ENCODE assay signal across 24 mouse cellular contexts in genomic region chr11:85194206-85194605, GRCm38 (mm10). TPM values are rescaled to one million over a fixed set of nuclear protein-coding genes. Genes with fewer than 3 reads are reported as not detected.
DNase-seq lines count a peak whose midpoint lies in the region; ATAC-seq and TF ChIP-seq lines count a peak whose summit lies in the region.
"Had no signal": no experiment of that assay in that cellular context is flagged by ENCODE, and none has a peak within 500 bp of the region (broad histone marks: within the 10 kb centered on the region; RNA-seq: fewer than 3 reads in every experiment).

No protein-coding gene starts in this region.

- no peak overlapping the region for H3K9ac ChIP-seq in midbrain, embryonic 11.5 days (ENCODE audit: low read length)
- H3K9ac ChIP-seq in midbrain, embryonic 15.5 days = no peak overlapping the region

- peak; percentile 63 for DNase-seq in heart, adult 11 months
- no peak for DNase-seq in heart, adult 8-10 months (ENCODE audit: low spot score)
- DNase-seq in midbrain, embryonic 11.5 days (ENCODE audit: low spot score, missing footprints) = peak; percentile 75
- no peak for DNase-seq in testis, postnatal 10 days (ENCODE audit: low spot score)
- DNase-seq: adrenal gland, adult 2 months; adrenal gland, adult 8-10 months; adrenal gland, postnatal 10 days; adrenal gland, postnatal 14 days; adrenal gland, postnatal 25 days; adrenal gland, postnatal 36 days; B cell, adult 2 months; cerebellum, adult 11 months; cerebellum, adult 11-12 months; cerebellum, adult 18-20 months had no signal

- 93% methylated on average over 11 of the region's 11 CpGs for WGBS in midbrain, embryonic 11.5 days
- WGBS in midbrain, embryonic 15.5 days = 98% methylated on average over 11 of the region's 11 CpGs

- no peak overlapping the region for H3K4me2 ChIP-seq in midbrain, embryonic 11.5 days
- H3K4me2 ChIP-seq in midbrain, embryonic 15.5 days = no peak overlapping the region

- peak; percentile 60; the same call in 1 of the 2 replicates for TF ChIP-seq POLR2A in testis, adult 2 months (IDR thresholded peaks at IDR 0.05; ENCODE audit: control insufficient read depth, low read depth, low read length)

- no peaks in the 10 kb centered on the region for H3K9me3 ChIP-seq in midbrain, embryonic 11.5 days (ENCODE audit: control insufficient read depth, low read length)
- no peaks in the 10 kb centered on the region for H3K9me3 ChIP-seq in midbrain, embryonic 15.5 days
- H3K9me3 ChIP-seq: G1E had no signal

- H3K36me3 ChIP-seq in midbrain, embryonic 11.5 days (ENCODE audit: control insufficient read depth, insufficient read depth, low read length) = peaks cover 30% of the 10 kb centered on the region
- peaks cover 63% of the 10 kb centered on the region for H3K36me3 ChIP-seq in midbrain, embryonic 15.5 days (replicated peaks)
- peaks cover 6% of the 10 kb centered on the region for H3K36me3 ChIP-seq in testis, adult 2 months (ENCODE audit: control insufficient read depth, insufficient read depth, low read length)

- no peaks in the 10 kb centered on the region for H3K4me1 ChIP-seq in midbrain, embryonic 11.5 days (ENCODE audit: control insufficient read depth, insufficient read depth, low read length)
- no peaks in the 10 kb centered on the region for H3K4me1 ChIP-seq in midbrain, embryonic 15.5 days
- H3K4me1 ChIP-seq in testis, adult 2 months (ENCODE audit: control insufficient read depth, insufficient read depth, low read length) = no peaks in the 10 kb centered on the region

- TF ChIP-seq CTCF in testis, adult 2 months (IDR thresholded peaks at IDR 0.05; ENCODE audit: control insufficient read depth, insufficient read depth, insufficient replicate concordance, low read depth, low read length) = no peak

- no peak overlapping the region for H3K27ac ChIP-seq in midbrain, embryonic 11.5 days (ENCODE audit: low read depth, low read length)
- no peak overlapping the region for H3K27ac ChIP-seq in midbrain, embryonic 15.5 days
- peak overlapping the region; percentile 79 for H3K27ac ChIP-seq in testis, adult 2 months (ENCODE audit: control insufficient read depth, insufficient read depth, low read depth, low read length)

- no peak for ATAC-seq in midbrain, embryonic 11.5 days (ENCODE audit: low FRiP score)
- no peak for ATAC-seq in midbrain, embryonic 15.5 days (replicated peaks)
- ATAC-seq: activated CD4-positive, CD25-positive, alpha-beta regulatory T cell, adult 4 months; CD4-positive, CD25-positive, alpha-beta regulatory T cell, adult 4 months; Patski had no signal

- no peaks in the 10 kb centered on the region for H3K27me3 ChIP-seq in midbrain, embryonic 11.5 days (ENCODE audit: control insufficient read depth, insufficient read depth, low read length)
- H3K27me3 ChIP-seq in midbrain, embryonic 15.5 days (replicated peaks) = no peaks in the 10 kb centered on the region
- H3K27me3 ChIP-seq in testis, adult 2 months (ENCODE audit: control insufficient read depth, insufficient read depth, low read length) = no peaks in the 10 kb centered on the region
- H3K27me3 ChIP-seq: CH12.LX, Patski had no signal

- no peak overlapping the region for H3K4me3 ChIP-seq in midbrain, embryonic 11.5 days (ENCODE audit: low read depth, low read length)
- no peak overlapping the region for H3K4me3 ChIP-seq in midbrain, embryonic 15.5 days
- peak overlapping the region; percentile 81 for H3K4me3 ChIP-seq in testis, adult 2 months (ENCODE audit: control insufficient read depth, low read depth, low read length)

RNA-seq across cellular contexts. Expression of gene 1700125H20Rik, which starts 24.0 kb away (rescaled TPM):
- total RNA-seq in heart, adult 8-10 months (2022) = not detected
- polyA plus RNA-seq in midbrain, embryonic 11.5 days (2014; fragmentation: Nextera tagmentation; extraction: Ambion mirVana) = 0.25 and 0.27 TPM in 2 replicates
- 0.62 and 1.2 TPM in 2 replicates for polyA plus RNA-seq in midbrain, embryonic 15.5 days (2015; fragmentation: Nextera tagmentation; extraction: Ambion mirVana)
- 23.0 and 25.9 TPM in 2 replicates for polyA plus RNA-seq in testis, adult 2 months (2012; rRNA removed)
- total RNA-seq: ES-E14, G1E, MEL had no signal
- polyA plus RNA-seq: activated CD4-positive, CD25-positive, alpha-beta regulatory T cell, adult 4 months; adrenal gland, adult 2 months; C2C12; CD4-positive, CD25-positive, alpha-beta regulatory T cell, adult 4 months; G1E had no signal

RNA-seq across cellular contexts. Expression of gene Appbp2, which starts 40.7 kb away (rescaled TPM):
- 10 to 100 TPM; 13.9 to 15.4 (median 15.3) TPM for total RNA-seq in heart, adult 8-10 months (2022)
- 63.5 and 69.3 TPM in 2 replicates for polyA plus RNA-seq in midbrain, embryonic 11.5 days (2014; fragmentation: Nextera tagmentation; extraction: Ambion mirVana)
- 44.9 and 45.7 TPM in 2 replicates for polyA plus RNA-seq in midbrain, embryonic 15.5 days (2015; fragmentation: Nextera tagmentation; extraction: Ambion mirVana)
- 11.1 and 13.4 TPM in 2 replicates for polyA plus RNA-seq in testis, adult 2 months (2012; rRNA removed)

RNA-seq across cellular contexts. Expression of gene Usp32, which starts 54.2 kb away (rescaled TPM):
- 10 to 100 TPM; 21.0 to 23.9 (median 22.7) TPM for total RNA-seq in heart, adult 8-10 months (2022)
- 7.0 and 8.1 TPM in 2 replicates for polyA plus RNA-seq in midbrain, embryonic 11.5 days (2014; fragmentation: Nextera tagmentation; extraction: Ambion mirVana)
- polyA plus RNA-seq in midbrain, embryonic 15.5 days (2015; fragmentation: Nextera tagmentation; extraction: Ambion mirVana) = 12.2 and 12.7 TPM in 2 replicates
- polyA plus RNA-seq in testis, adult 2 months (2012; rRNA removed) = 31.5 and 33.8 TPM in 2 replicates

Comparison
In these comparisons a context has a peak if more than half of its experiments do, and no peak if none do; other contexts are left out.
1. DNase-seq: peak in heart, adult 11 months (single experiment) and midbrain, embryonic 11.5 days (single experiment); none in heart, adult 8-10 months (single experiment) and testis, postnatal 10 days (single experiment).
2. RNA of gene 1700125H20Rik, which starts 24.0 kb away (polyA plus RNA-seq): 23.0 to 25.9 TPM in testis, adult 2 months; 0.62 to 1.2 TPM in midbrain, embryonic 15.5 days and 0.25 to 0.27 TPM in midbrain, embryonic 11.5 days; every median in the first group is over 10 times any median in the second.